ENCODE assay signal across 8 mouse cellular contexts in the genomic region with DNA sequence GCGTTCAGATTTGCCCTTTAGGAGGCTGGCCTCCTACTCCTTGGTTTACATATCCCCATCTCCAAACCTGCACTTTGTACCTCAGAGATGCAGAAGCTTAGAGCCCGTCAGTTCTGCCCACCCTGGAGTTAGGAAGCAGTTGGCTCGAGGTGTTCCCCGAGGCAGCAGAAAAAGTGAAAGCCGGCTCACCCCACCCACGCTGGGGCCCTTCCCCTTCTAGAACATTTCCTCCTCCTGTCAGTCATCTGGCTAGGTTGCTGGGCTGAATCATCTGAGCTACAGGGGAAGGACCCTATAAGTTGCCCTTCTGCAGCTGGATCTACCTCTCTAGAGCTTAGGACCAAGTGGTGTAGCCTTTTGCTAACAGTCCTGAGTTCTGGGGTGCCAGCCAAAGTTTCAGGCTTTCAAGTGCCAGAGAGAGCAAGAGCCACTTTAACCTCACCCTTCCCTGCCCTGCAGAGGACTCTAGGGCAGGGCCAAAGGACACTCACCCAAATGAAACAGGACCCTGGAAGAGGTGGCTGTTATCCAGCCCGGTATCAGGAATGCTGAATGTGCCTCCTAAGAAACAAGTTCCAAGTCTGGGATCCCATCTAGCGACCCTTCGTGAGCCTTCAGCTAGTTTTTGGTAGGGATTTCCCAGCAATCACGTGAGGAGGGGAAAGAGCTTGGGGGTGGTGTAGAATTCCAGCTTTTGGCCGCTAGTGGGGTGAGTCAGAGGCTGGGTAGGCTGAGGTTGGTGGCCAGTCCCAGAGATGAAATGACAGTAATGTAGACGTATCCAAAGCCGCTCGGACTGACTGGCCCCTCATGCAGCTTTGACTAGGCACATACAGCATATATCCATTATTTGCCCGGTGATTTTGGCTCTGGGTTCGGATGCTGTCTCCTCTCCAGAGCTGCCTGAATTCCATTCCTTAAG. TPM values are rescaled to one million over a fixed set of nuclear protein-coding genes. Genes with fewer than 3 reads are reported as not detected.
DNase-seq lines count a peak whose midpoint lies in the region; ATAC-seq lines count a peak whose summit lies in the region.

No protein-coding gene starts in this region.

- peak; percentile 61 for ATAC-seq in forebrain, embryonic 12.5 days (ENCODE audit: low FRiP score)
- ATAC-seq in heart, embryonic 16.5 days (replicated peaks; ENCODE audit: extremely low read depth, insufficient read depth, low FRiP score): peak; percentile 13

- H3K27me3 ChIP-seq in forebrain, embryonic 12.5 days: peaks cover 14% of the 10 kb centered on the region; the same call in 1 of the 2 replicates
- no peaks in the 10 kb centered on the region for H3K27me3 ChIP-seq in heart, embryonic 16.5 days (ENCODE audit: control insufficient read depth, insufficient read depth, low read length)
- H3K27me3 ChIP-seq in megakaryocyte, embryonic 14.5 days (replicated peaks): peaks cover 2% of the 10 kb centered on the region
- no peaks in the 10 kb centered on the region for H3K27me3 ChIP-seq in splenic B cell, adult 2 months (ENCODE audit: control insufficient read depth, insufficient read depth, low read length, poor library complexity, severe bottlenecking)

- H3K9ac ChIP-seq in forebrain, embryonic 12.5 days: 0 out of 2 replicates have a peak overlapping the region, but pooled peaks have one; percentile 13
- peak overlapping the region; percentile 64 for H3K9ac ChIP-seq in heart, embryonic 16.5 days (ENCODE audit: low read length)

- DNase-seq in CD4-positive, CD25-positive, alpha-beta regulatory T cell, adult 2 months (ENCODE audit: low read depth, low spot score): peak; percentile 78
- peak; percentile 82 for DNase-seq in Muller cell, postnatal 12 days (ENCODE audit: inconsistent ontology term)
- peak; percentile 64 for DNase-seq in kidney, postnatal 10 days
- peak; percentile 75 for DNase-seq in splenic B cell, adult 2 months (ENCODE audit: low read depth, low spot score)
- no peak for DNase-seq in cerebellum, postnatal 10 days

- peaks cover 42% of the 10 kb centered on the region for H3K4me1 ChIP-seq in forebrain, embryonic 12.5 days
- peaks cover 27% of the 10 kb centered on the region for H3K4me1 ChIP-seq in heart, embryonic 16.5 days (ENCODE audit: control insufficient read depth, insufficient read depth, low read length)
- peaks cover 75% of the 10 kb centered on the region for H3K4me1 ChIP-seq in megakaryocyte, embryonic 14.5 days

- WGBS in forebrain, embryonic 12.5 days: 41% methylated on average over 16 of the region's 16 CpGs
- 21% methylated on average over 16 of the region's 16 CpGs for WGBS in heart, embryonic 16.5 days

- H3K27ac ChIP-seq in forebrain, embryonic 12.5 days: no peak overlapping the region
- H3K27ac ChIP-seq in heart, embryonic 16.5 days (ENCODE audit: low read length): peak overlapping the region; percentile 78

- H3K9me3 ChIP-seq in forebrain, embryonic 12.5 days: no peaks in the 10 kb centered on the region
- no peaks in the 10 kb centered on the region for H3K9me3 ChIP-seq in heart, embryonic 16.5 days (replicated peaks; ENCODE audit: control insufficient read depth, low read length)
- no peaks in the 10 kb centered on the region for H3K9me3 ChIP-seq in megakaryocyte, embryonic 14.5 days

- peak overlapping the region; percentile 31 for H3K4me2 ChIP-seq in forebrain, embryonic 12.5 days
- peak overlapping the region; percentile 63 for H3K4me2 ChIP-seq in heart, embryonic 16.5 days (ENCODE audit: low read depth, low read length)

- peaks cover 13% of the 10 kb centered on the region for H3K36me3 ChIP-seq in forebrain, embryonic 12.5 days (replicated peaks)
- H3K36me3 ChIP-seq in heart, embryonic 16.5 days (ENCODE audit: control insufficient read depth, insufficient read depth): peaks cover 7% of the 10 kb centered on the region
- H3K36me3 ChIP-seq in megakaryocyte, embryonic 14.5 days (replicated peaks; ENCODE audit: low read length): peaks cover 28% of the 10 kb centered on the region
- H3K36me3 ChIP-seq in splenic B cell, adult 2 months (ENCODE audit: control insufficient read depth, insufficient read depth, low read length, poor library complexity, severe bottlenecking): peaks cover 4% of the 10 kb centered on the region; the same call in 1 of the 2 replicates

- H3K4me3 ChIP-seq in forebrain, embryonic 12.5 days (replicated peaks): 0 out of 2 replicates have a peak overlapping the region, but pooled peaks have one; percentile 73
- peak overlapping the region; percentile 34 for H3K4me3 ChIP-seq in heart, embryonic 16.5 days (ENCODE audit: low read length)
- peak overlapping the region; percentile 94 for H3K4me3 ChIP-seq in megakaryocyte, embryonic 14.5 days (replicated peaks)

RNA-seq across cellular contexts. Expression of a gene that starts 0.5 kb away (rescaled TPM):
- 0.83 and 1.3 TPM in 2 replicates for polyA plus RNA-seq in forebrain, embryonic 12.5 days (2016; fragmentation: Nextera tagmentation; extraction: Ambion mirVana)
- polyA plus RNA-seq in heart, embryonic 16.5 days (2015; fragmentation: Nextera tagmentation; extraction: Ambion mirVana): 3.1 and 4.0 TPM in 2 replicates
- 2.6 and 5.6 TPM in 2 replicates for polyA plus RNA-seq in megakaryocyte, embryonic 14.5 days (2012; ENCODE audit: insufficient read depth, low replicate concordance)

RNA-seq across cellular contexts. Expression of a gene that starts 0.5 kb away (rescaled TPM):
- 52.3 and 56.0 TPM in 2 replicates for polyA plus RNA-seq in forebrain, embryonic 12.5 days (2016; fragmentation: Nextera tagmentation; extraction: Ambion mirVana)
- 29.6 and 31.8 TPM in 2 replicates for polyA plus RNA-seq in heart, embryonic 16.5 days (2015; fragmentation: Nextera tagmentation; extraction: Ambion mirVana)
- 198 and 662 TPM in 2 replicates for polyA plus RNA-seq in megakaryocyte, embryonic 14.5 days (2012; ENCODE audit: insufficient read depth, low replicate concordance)

RNA-seq across cellular contexts. Expression of a gene that starts 10.5 kb away (rescaled TPM):
- polyA plus RNA-seq in forebrain, embryonic 12.5 days (2016; fragmentation: Nextera tagmentation; extraction: Ambion mirVana): 0.26 and 0.55 TPM in 2 replicates
- polyA plus RNA-seq in heart, embryonic 16.5 days (2015; fragmentation: Nextera tagmentation; extraction: Ambion mirVana): 0.13 and 0.16 TPM in 2 replicates
- polyA plus RNA-seq in megakaryocyte, embryonic 14.5 days (2012; ENCODE audit: insufficient read depth, low replicate concordance): 0.39 TPM in 1 of 2 replicates, not detected in the other

RNA-seq across cellular contexts. Expression of a gene that starts 23.2 kb away (rescaled TPM):
- 299 and 311 TPM in 2 replicates for polyA plus RNA-seq in forebrain, embryonic 12.5 days (2016; fragmentation: Nextera tagmentation; extraction: Ambion mirVana)
- 64.8 and 69.9 TPM in 2 replicates for polyA plus RNA-seq in heart, embryonic 16.5 days (2015; fragmentation: Nextera tagmentation; extraction: Ambion mirVana)
- polyA plus RNA-seq in megakaryocyte, embryonic 14.5 days (2012; ENCODE audit: insufficient read depth, low replicate concordance): 33.5 and 43.6 TPM in 2 replicates

RNA-seq across cellular contexts. Expression of a gene that starts 23.5 kb away (rescaled TPM):
- polyA plus RNA-seq in forebrain, embryonic 12.5 days (2016; fragmentation: Nextera tagmentation; extraction: Ambion mirVana): not detected in 2 replicates
- polyA plus RNA-seq in heart, embryonic 16.5 days (2015; fragmentation: Nextera tagmentation; extraction: Ambion mirVana): not detected in 2 replicates
- not detected in 2 replicates for polyA plus RNA-seq in megakaryocyte, embryonic 14.5 days (2012; ENCODE audit: insufficient read depth, low replicate concordance)

Comparison
In these comparisons a context has a peak if more than half of its experiments do, and no peak if none do; other contexts are left out.
1. DNase-seq: peak in CD4-positive, CD25-positive, alpha-beta regulatory T cell, adult 2 months (single experiment), Muller cell, postnatal 12 days (single experiment), kidney, postnatal 10 days (single experiment) and splenic B cell, adult 2 months (single experiment); none in cerebellum, postnatal 10 days (0 of 2).
2. H3K4me3 ChIP-seq: peak in every context shown above with its lines; median percentile 94 in megakaryocyte, embryonic 14.5 days; 73 in forebrain, embryonic 12.5 days; 34 in heart, embryonic 16.5 days.